Mouse (Mus musculus): ENCODE data around the gene Mast4. TPM values are rescaled to one million over a fixed set of nuclear protein-coding genes. Genes with fewer than 3 reads are reported as not detected.
A peak's percentile ranks its signal among the peaks of the same experiment; 100 is the strongest.

Mast4 gene
- polyA plus RNA-seq, 1 experiment: 3.7 TPM

GRCm38 (mm10) chr13:102839741-102840482 lies 494.4 kb downstream of the Mast4 start:
- Histone ChIP-seq H3K27ac (replicated peaks; ENCODE audit: low read depth, low read length) (no peak overlapping the region), H3K4me3 (ENCODE audit: insufficient read depth, low read depth, low read length) (no peak overlapping the region), H3K4me1 (ENCODE audit: control insufficient read depth, insufficient read depth, insufficient read length, low read length) (peaks cover 5% of the 10 kb centered on the region; the same call in 1 of the 2 replicates)

- peaks cover 5% of the 10 kb centered on the region; the same call in 1 of the 2 replicates for H3K4me1 ChIP-seq (ENCODE audit: control insufficient read depth, insufficient read depth, insufficient read length, low read length)
- no peak overlapping the region for H3K4me3 ChIP-seq (ENCODE audit: insufficient read depth, low read depth, low read length)
- no peak overlapping the region for H3K27ac ChIP-seq (replicated peaks; ENCODE audit: low read depth, low read length)
Observed at GRCm38 (mm10) chr13:102837427-102837826, 496.9 kb downstream of the Mast4 start.

- H3K4me3 ChIP-seq (ENCODE audit: insufficient read depth, low read depth, low read length): no peak overlapping the region
- H3K4me1 ChIP-seq (ENCODE audit: control insufficient read depth, insufficient read depth, insufficient read length, low read length): peaks cover 2% of the 10 kb centered on the region; the same call in 1 of the 2 replicates
- H3K27ac ChIP-seq (replicated peaks; ENCODE audit: low read depth, low read length): no peak overlapping the region
Observed at GRCm38 (mm10) chr13:102835336-102835735, 499.0 kb downstream of the Mast4 start.

GRCm38 (mm10) chr13:102818287-102818686 lies 516.0 kb downstream of the Mast4 start:
- Histone ChIP-seq H3K4me3 (ENCODE audit: insufficient read depth, low read depth, low read length) (no peak overlapping the region), H3K27ac (replicated peaks; ENCODE audit: low read depth, low read length) (no peak overlapping the region)

GRCm38 (mm10) chr13:102816689-102817088 lies 517.6 kb downstream of the Mast4 start:
- H3K4me1 ChIP-seq (ENCODE audit: control insufficient read depth, insufficient read depth, insufficient read length, low read length): no peaks in the 10 kb centered on the region
- no peak overlapping the region for H3K27ac ChIP-seq (replicated peaks; ENCODE audit: low read depth, low read length)
- no peak overlapping the region for H3K4me3 ChIP-seq (ENCODE audit: insufficient read depth, low read depth, low read length)

More at GRCm38 (mm10) chr13:102818287-102818686, 516.0 kb downstream of the Mast4 start:
- no peaks in the 10 kb centered on the region for H3K4me1 ChIP-seq (ENCODE audit: control insufficient read depth, insufficient read depth, insufficient read length, low read length)

- H3K4me3 ChIP-seq (ENCODE audit: insufficient read depth, low read depth, low read length): no peak overlapping the region
- H3K27ac ChIP-seq (replicated peaks; ENCODE audit: low read depth, low read length): no peak overlapping the region
Observed at GRCm38 (mm10) chr13:102815158-102815557, 519.1 kb downstream of the Mast4 start.

GRCm38 (mm10) chr13:102811129-102811832 lies 523.0 kb downstream of the Mast4 start:
- H3K27ac ChIP-seq (replicated peaks; ENCODE audit: low read depth, low read length): no peak overlapping the region
- peak overlapping the region; percentile 4; the same call in 1 of the 2 replicates for H3K4me3 ChIP-seq (ENCODE audit: insufficient read depth, low read depth, low read length)
- no peaks in the 10 kb centered on the region for H3K4me1 ChIP-seq (ENCODE audit: control insufficient read depth, insufficient read depth, insufficient read length, low read length)

More at GRCm38 (mm10) chr13:102815158-102815557, 519.1 kb downstream of the Mast4 start:
- H3K4me1 ChIP-seq (ENCODE audit: control insufficient read depth, insufficient read depth, insufficient read length, low read length): no peaks in the 10 kb centered on the region

GRCm38 (mm10) chr13:102806652-102807051 lies 527.6 kb downstream of the Mast4 start:
- H3K4me1 ChIP-seq (ENCODE audit: control insufficient read depth, insufficient read depth, insufficient read length, low read length): no peaks in the 10 kb centered on the region
- no peak overlapping the region for H3K4me3 ChIP-seq (ENCODE audit: insufficient read depth, low read depth, low read length)
- no peak overlapping the region for H3K27ac ChIP-seq (replicated peaks; ENCODE audit: low read depth, low read length)

- Histone ChIP-seq H3K4me3 (ENCODE audit: insufficient read depth, low read depth, low read length) (no peak overlapping the region), H3K4me1 (ENCODE audit: control insufficient read depth, insufficient read depth, insufficient read length, low read length) (no peaks in the 10 kb centered on the region), H3K27ac (replicated peaks; ENCODE audit: low read depth, low read length) (no peak overlapping the region)
Observed at GRCm38 (mm10) chr13:102805190-102805589, 529.1 kb downstream of the Mast4 start.

- Histone ChIP-seq H3K4me1 (ENCODE audit: control insufficient read depth, insufficient read depth, insufficient read length, low read length) (no peaks in the 10 kb centered on the region), H3K27ac (replicated peaks; ENCODE audit: low read depth, low read length) (no peak overlapping the region), H3K4me3 (ENCODE audit: insufficient read depth, low read depth, low read length) (no peak overlapping the region)
Observed at GRCm38 (mm10) chr13:102803206-102803605, 531.1 kb downstream of the Mast4 start.

GRCm38 (mm10) chr13:102792157-102792556 lies 542.1 kb downstream of the Mast4 start:
- Histone ChIP-seq H3K27ac (replicated peaks; ENCODE audit: low read depth, low read length) (no peak overlapping the region), H3K4me3 (ENCODE audit: insufficient read depth, low read depth, low read length) (no peak overlapping the region), H3K4me1 (ENCODE audit: control insufficient read depth, insufficient read depth, insufficient read length, low read length) (no peaks in the 10 kb centered on the region)

- Histone ChIP-seq H3K4me3 (ENCODE audit: insufficient read depth, low read depth, low read length) (no peak overlapping the region), H3K4me1 (ENCODE audit: control insufficient read depth, insufficient read depth, insufficient read length, low read length) (no peaks in the 10 kb centered on the region), H3K27ac (replicated peaks; ENCODE audit: low read depth, low read length) (no peak overlapping the region)
Observed at GRCm38 (mm10) chr13:102790601-102791155, 543.6 kb downstream of the Mast4 start.

GRCm38 (mm10) chr13:102786666-102787230 lies 547.5 kb downstream of the Mast4 start:
- Histone ChIP-seq H3K4me3 (ENCODE audit: insufficient read depth, low read depth, low read length) (no peak overlapping the region), H3K27ac (replicated peaks; ENCODE audit: low read depth, low read length) (no peak overlapping the region), H3K4me1 (ENCODE audit: control insufficient read depth, insufficient read depth, insufficient read length, low read length) (no peaks in the 10 kb centered on the region)

GRCm38 (mm10) chr13:102783531-102784310 lies 550.6 kb downstream of the Mast4 start:
- Histone ChIP-seq H3K27ac (replicated peaks; ENCODE audit: low read depth, low read length) (no peak overlapping the region), H3K4me1 (ENCODE audit: control insufficient read depth, insufficient read depth, insufficient read length, low read length) (no peaks in the 10 kb centered on the region), H3K4me3 (ENCODE audit: insufficient read depth, low read depth, low read length) (no peak overlapping the region)

Measured in brown adipose tissue, adult 24 weeks (tissue).